In genomic region chr14:36894701-36895100, GRCm38 (mm10) we compare ENCODE assay signal across 15 mouse cellular contexts.
"Had no signal": no experiment of that assay in that cellular context is flagged by ENCODE, and none has a peak within 500 bp of the region (broad histone marks: within the 10 kb centered on the region; RNA-seq: fewer than 3 reads in every experiment).

No protein-coding gene starts in this region.

- H3K4me3 ChIP-seq: lung, embryonic 15.5 days; megakaryocyte, embryonic 14.5 days; midbrain, embryonic 13.5 days; midbrain, embryonic 15.5 days; neural tube, embryonic 12.5 days; stomach, embryonic 15.5 days had no signal

- H3K4me1 ChIP-seq: lung, embryonic 15.5 days; midbrain, embryonic 13.5 days; midbrain, embryonic 15.5 days; neural tube, embryonic 12.5 days; stomach, embryonic 15.5 days had no signal

- DNase-seq: lung, adult 2 months; lung, postnatal 14 days; lung, postnatal 36 days; right cerebral cortex, postnatal 14 days; thymus, adult 2 months; thymus, postnatal 25 days; thymus, postnatal 4 days had no signal

- H3K27ac ChIP-seq: lung, embryonic 15.5 days; macrophage; midbrain, embryonic 13.5 days; midbrain, embryonic 15.5 days; neural tube, embryonic 12.5 days; stomach, embryonic 15.5 days; stomach, postnatal 0 days had no signal
